Mouse (Mus musculus): ENCODE data around the gene Ap2a1. TPM values are rescaled to one million over a fixed set of nuclear protein-coding genes. Genes with fewer than 3 reads are reported as not detected.

Gene Ap2a1
- polyA plus RNA-seq, 1 experiment from 2014 or later: 83.2 TPM

DNA sequence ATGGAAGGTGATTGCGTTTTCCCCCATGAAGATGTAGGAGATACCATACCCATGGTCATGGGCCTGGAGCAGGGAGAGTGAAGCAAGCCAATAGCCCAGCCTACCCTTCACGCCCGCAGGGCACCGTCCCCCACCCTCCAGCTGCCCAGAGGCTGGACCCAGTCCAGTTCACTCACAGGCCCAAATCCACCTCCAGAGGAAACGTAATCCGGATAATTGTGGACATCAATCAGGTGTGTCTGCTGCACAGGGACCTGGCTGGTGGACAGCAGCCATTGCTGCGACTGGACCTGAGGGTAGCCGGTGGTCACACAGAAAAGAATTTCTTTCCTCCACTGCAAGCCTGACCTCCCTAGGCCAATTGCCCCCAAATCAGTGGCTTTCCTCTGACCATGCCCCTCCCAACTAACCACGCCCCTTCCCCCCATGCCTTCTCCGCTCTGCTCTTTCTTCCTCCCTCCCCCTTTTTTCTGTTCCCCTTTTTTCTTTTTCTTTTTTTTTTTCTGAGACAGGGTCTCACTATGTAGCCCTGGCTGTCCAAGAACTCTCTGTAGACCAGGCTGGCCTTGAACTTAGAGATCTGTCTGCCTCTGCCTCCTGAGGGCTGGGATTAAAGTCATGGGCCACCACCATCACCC lies 30.7 kb upstream of the Ap2a1 start:
- no peak overlapping the region for H3K4me3 ChIP-seq (ENCODE audit: low read depth, low read length)
- ATAC-seq (ENCODE audit: insufficient read depth): no peak
- peaks cover 16% of the 10 kb centered on the region; the same call in 1 of the 2 replicates for H3K36me3 ChIP-seq (ENCODE audit: insufficient read depth)
- no peak for TF ChIP-seq CTCF (IDR thresholded peaks at IDR 0.05; ENCODE audit: low read depth)
- H3K4me1 ChIP-seq (ENCODE audit: insufficient read depth): no peaks in the 10 kb centered on the region
- H3K27me3 ChIP-seq (ENCODE audit: insufficient read depth, low read length): no peaks in the 10 kb centered on the region
- no peak overlapping the region for H3K9ac ChIP-seq
- DNase-seq: no peak
- 85% methylated on average over 10 of the region's 10 CpGs for WGBS
- H3K4me2 ChIP-seq: no peak overlapping the region
- H3K9me3 ChIP-seq (ENCODE audit: low read depth, low read length): no peaks in the 10 kb centered on the region
- no peak overlapping the region for H3K27ac ChIP-seq (ENCODE audit: low read depth)

- Histone ChIP-seq H3K4me1 (ENCODE audit: insufficient read depth) (no peaks in the 10 kb centered on the region), H3K27me3 (ENCODE audit: insufficient read depth, low read length) (no peaks in the 10 kb centered on the region), H3K4me3 (ENCODE audit: low read depth, low read length) (no peak overlapping the region), H3K27ac (ENCODE audit: low read depth) (no peak overlapping the region), H3K9ac (no peak overlapping the region), H3K36me3 (ENCODE audit: insufficient read depth) (peaks cover 16% of the 10 kb centered on the region; the same call in 1 of the 2 replicates), H3K9me3 (ENCODE audit: low read depth, low read length) (no peaks in the 10 kb centered on the region), H3K4me2 (no peak overlapping the region)
- no peak for DNase-seq
- ATAC-seq (ENCODE audit: insufficient read depth): no peak
- TF ChIP-seq CTCF (IDR thresholded peaks at IDR 0.05; ENCODE audit: low read depth): no peak
- 70% methylated on average over 8 of the region's 8 CpGs for WGBS
Measured at GRCm38 (mm10) chr7:44959281-44959680, 30.0 kb upstream of the Ap2a1 start.

- no peak overlapping the region for H3K4me3 ChIP-seq (ENCODE audit: low read depth, low read length)
- TF ChIP-seq CTCF (IDR thresholded peaks at IDR 0.05; ENCODE audit: low read depth): peak; percentile 76
- H3K4me2 ChIP-seq: no peak overlapping the region
- WGBS: 48% methylated on average over 7 of the region's 7 CpGs
- peak; percentile 80 for DNase-seq
- peaks cover 11% of the 10 kb centered on the region; the same call in 1 of the 2 replicates for H3K36me3 ChIP-seq (ENCODE audit: insufficient read depth)
- ATAC-seq (ENCODE audit: insufficient read depth): no peak
- H3K27me3 ChIP-seq (ENCODE audit: insufficient read depth, low read length): no peaks in the 10 kb centered on the region
- H3K9me3 ChIP-seq (ENCODE audit: low read depth, low read length): no peaks in the 10 kb centered on the region
- H3K4me1 ChIP-seq (ENCODE audit: insufficient read depth): no peaks in the 10 kb centered on the region
- no peak overlapping the region for H3K9ac ChIP-seq
- no peak overlapping the region for H3K27ac ChIP-seq (ENCODE audit: low read depth)
Measured at GRCm38 (mm10) chr7:44958208-44958607, 28.9 kb upstream of the Ap2a1 start.

DNA sequence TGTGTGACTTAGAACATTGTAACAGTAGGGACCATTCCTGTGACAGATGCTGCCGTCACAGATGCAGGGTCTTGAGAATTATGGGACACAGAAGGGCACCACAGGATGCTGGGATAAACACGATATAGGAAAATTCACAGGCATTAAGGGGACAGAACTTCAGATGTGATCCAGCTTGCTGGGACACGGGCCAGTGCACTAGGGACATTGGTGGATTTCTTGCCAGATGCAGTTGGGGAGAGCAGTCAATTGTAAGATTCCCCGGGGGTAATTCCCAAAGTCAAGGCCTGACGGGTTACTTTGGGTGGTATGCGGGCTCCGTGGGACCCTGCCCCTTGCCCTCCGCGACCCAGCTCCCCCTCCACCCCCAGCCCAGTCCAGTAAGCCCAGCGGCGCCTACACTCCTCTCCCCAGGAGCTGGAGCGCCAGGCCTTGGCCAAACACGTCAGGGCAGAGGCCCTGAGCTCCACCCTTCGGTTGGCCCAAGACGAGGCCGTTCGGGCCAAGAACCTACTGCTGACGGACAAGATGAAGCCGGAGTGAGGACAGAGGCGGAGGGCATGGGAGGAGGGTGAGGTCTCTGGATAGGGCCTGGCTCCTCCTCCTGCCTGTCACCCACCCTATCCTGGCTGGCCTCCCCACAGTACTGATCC lies 28.0 kb upstream of the Ap2a1 start:
- WGBS: 67% methylated on average over 20 of the region's 20 CpGs
- no peak overlapping the region for H3K9ac ChIP-seq
- no peak overlapping the region for H3K27ac ChIP-seq (ENCODE audit: low read depth)
- H3K36me3 ChIP-seq (ENCODE audit: insufficient read depth): peaks cover 4% of the 10 kb centered on the region; the same call in 1 of the 2 replicates
- DNase-seq (no peak), ATAC-seq (ENCODE audit: insufficient read depth) (no peak)
- no peak for TF ChIP-seq CTCF (IDR thresholded peaks at IDR 0.05; ENCODE audit: low read depth)
- 0 out of 2 replicates have a peak, but pooled peaks cover 3% of the 10 kb centered on the region for H3K4me1 ChIP-seq (ENCODE audit: insufficient read depth)
- H3K4me3 ChIP-seq (ENCODE audit: low read depth, low read length): no peak overlapping the region
- no peak overlapping the region for H3K4me2 ChIP-seq
- H3K9me3 ChIP-seq (ENCODE audit: low read depth, low read length): no peaks in the 10 kb centered on the region
- H3K27me3 ChIP-seq (ENCODE audit: insufficient read depth, low read length): no peaks in the 10 kb centered on the region

- ATAC-seq (ENCODE audit: insufficient read depth) (no peak), DNase-seq (no peak)
- H3K36me3 ChIP-seq (ENCODE audit: insufficient read depth): peaks cover 2% of the 10 kb centered on the region; the same call in 1 of the 2 replicates
- H3K4me2 ChIP-seq: no peak overlapping the region
- H3K4me3 ChIP-seq (ENCODE audit: low read depth, low read length): no peak overlapping the region
- TF ChIP-seq CTCF (IDR thresholded peaks at IDR 0.05; ENCODE audit: low read depth): no peak
- no peak overlapping the region for H3K9ac ChIP-seq
- H3K4me1 ChIP-seq (ENCODE audit: insufficient read depth): peaks cover 12% of the 10 kb centered on the region; the same call in 1 of the 2 replicates
- H3K27ac ChIP-seq (ENCODE audit: low read depth): no peak overlapping the region
- WGBS: 68% methylated on average over 6 of the region's 6 CpGs
- H3K27me3 ChIP-seq (ENCODE audit: insufficient read depth, low read length): peaks cover 6% of the 10 kb centered on the region; the same call in 1 of the 2 replicates
- H3K9me3 ChIP-seq (ENCODE audit: low read depth, low read length): no peaks in the 10 kb centered on the region
Measured at GRCm38 (mm10) chr7:44956266-44956665, 27.0 kb upstream of the Ap2a1 start.

DNA sequence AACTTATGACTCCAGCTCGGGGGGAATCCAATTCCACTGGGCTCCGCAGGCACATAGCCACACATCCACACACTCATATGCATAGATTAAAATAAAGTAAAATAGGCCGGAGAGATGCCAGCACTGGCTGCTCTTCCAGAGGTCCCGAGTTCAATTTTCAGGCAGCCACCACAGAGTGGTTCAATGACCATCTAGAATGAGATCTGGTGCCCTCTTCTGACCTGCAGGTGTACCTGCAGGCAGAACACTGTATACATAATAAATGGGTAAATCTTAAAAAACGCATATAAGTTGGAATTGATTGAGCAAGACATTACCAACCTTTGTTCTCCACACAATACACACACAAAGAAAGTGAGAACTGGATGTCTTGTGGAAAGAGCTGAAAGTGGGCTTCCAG lies 26.3 kb upstream of the Ap2a1 start:
- H3K9ac ChIP-seq: no peak overlapping the region
- no peak overlapping the region for H3K27ac ChIP-seq (ENCODE audit: low read depth)
- no peaks in the 10 kb centered on the region for H3K9me3 ChIP-seq (ENCODE audit: low read depth, low read length)
- no peak overlapping the region for H3K4me2 ChIP-seq
- peak; percentile 59 for DNase-seq
- 48% methylated on average over 5 of the region's 5 CpGs for WGBS
- no peaks in the 10 kb centered on the region for H3K36me3 ChIP-seq (ENCODE audit: insufficient read depth)
- H3K4me3 ChIP-seq (ENCODE audit: low read depth, low read length): no peak overlapping the region
- peak; percentile 57 for TF ChIP-seq CTCF (IDR thresholded peaks at IDR 0.05; ENCODE audit: low read depth)
- ATAC-seq (ENCODE audit: insufficient read depth): no peak
- peaks cover 12% of the 10 kb centered on the region for H3K27me3 ChIP-seq (ENCODE audit: insufficient read depth, low read length)
- H3K4me1 ChIP-seq (ENCODE audit: insufficient read depth): peaks cover 12% of the 10 kb centered on the region; the same call in 1 of the 2 replicates

DNA sequence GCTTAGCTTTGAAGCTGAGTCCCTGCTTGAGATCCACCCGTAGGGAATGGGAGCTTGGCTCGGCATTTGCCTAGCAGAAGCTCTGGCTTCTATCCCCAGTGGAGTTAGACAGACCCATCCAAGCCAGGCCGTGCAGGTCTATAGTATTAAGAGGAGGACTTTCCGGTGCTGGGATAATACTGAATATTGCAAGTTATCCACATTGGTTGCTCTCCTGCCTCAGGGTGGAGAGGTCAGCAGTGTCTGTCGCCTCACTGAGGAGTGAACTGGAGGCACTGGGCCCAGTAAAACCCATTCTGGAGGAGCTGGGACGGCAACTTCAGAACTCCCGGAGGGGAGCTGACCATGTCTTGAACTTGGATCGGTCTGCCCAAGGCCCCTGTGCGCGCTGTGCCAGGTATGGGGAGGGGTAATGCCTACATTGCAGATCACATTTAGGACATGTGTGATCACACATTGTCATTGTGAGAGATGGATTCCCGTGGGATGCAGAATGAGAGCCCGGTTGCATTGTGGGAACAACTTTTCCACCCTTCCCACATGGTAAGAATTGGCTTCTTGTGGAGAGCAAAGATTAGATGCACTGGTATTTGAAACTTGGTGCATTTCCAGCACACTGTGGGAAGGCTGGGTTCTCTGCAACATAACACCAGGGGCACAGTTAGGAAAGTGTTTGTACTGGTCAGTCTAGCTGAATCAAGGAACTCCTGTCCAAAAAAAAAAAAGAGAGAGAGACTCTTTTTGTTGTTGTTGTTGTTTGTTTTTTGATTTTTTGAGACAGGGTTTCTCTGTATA lies 25.0 kb upstream of the Ap2a1 start:
- Histone ChIP-seq H3K4me3 (ENCODE audit: low read depth, low read length) (no peak overlapping the region), H3K9ac (no peak overlapping the region), H3K9me3 (ENCODE audit: low read depth, low read length) (no peaks in the 10 kb centered on the region), H3K36me3 (ENCODE audit: insufficient read depth) (no peaks in the 10 kb centered on the region), H3K27ac (ENCODE audit: low read depth) (no peak overlapping the region), H3K4me2 (no peak overlapping the region), H3K27me3 (ENCODE audit: insufficient read depth, low read length) (peaks cover 19% of the 10 kb centered on the region), H3K4me1 (ENCODE audit: insufficient read depth) (peaks cover 12% of the 10 kb centered on the region; the same call in 1 of the 2 replicates)
- no peak for ATAC-seq (ENCODE audit: insufficient read depth)
- DNase-seq: no peak
- WGBS: 80% methylated on average over 12 of the region's 12 CpGs
- TF ChIP-seq CTCF (IDR thresholded peaks at IDR 0.05; ENCODE audit: low read depth): no peak

Measured in lung, embryonic 14.5 days (tissue).